Mouse (Mus musculus) C2C12 (cell line): ENCODE measurements around the gene Usf3. TPM values are rescaled to one million over a fixed set of nuclear protein-coding genes. Genes with fewer than 3 reads are reported as not detected.

Source experiments
- H3K27me3 ChIP-seq: one replicate; pipeline ENCODE4 v1.6.1; 2011; ENCODE audit not compliant: control insufficient read depth, insufficient read depth, insufficient read length
- H3K36me3 ChIP-seq: one replicate; pipeline ENCODE4 v1.6.1; 2011; ENCODE audit not compliant: control insufficient read depth, insufficient read depth
- H3K4me3 ChIP-seq: one replicate; pipeline ENCODE4 v1.5.1; 2011; ENCODE audit warnings: mild to moderate bottlenecking, control low read depth; ENCODE audit not compliant: poor library complexity, insufficient read depth, severe bottlenecking
- H3K79me2 ChIP-seq: one replicate; pipeline ENCODE4 v1.6.1; 2011; ENCODE audit not compliant: control insufficient read depth, insufficient read depth
- H3K79me3 ChIP-seq: one replicate; pipeline ENCODE4 v1.6.1; 2011; ENCODE audit warnings: low read depth, control low read depth
- H3ac ChIP-seq: one replicate; pipeline ENCODE3; 2011; ENCODE audit warnings: low read depth; ENCODE audit not compliant: control insufficient read depth, insufficient read length
- CEBPB ChIP-seq: IDR thresholded peaks from one replicate; pipeline ENCODE4 v1.6.1; 2011; ENCODE audit warnings: low read depth, mild to moderate bottlenecking, control low read depth, moderate library complexity
- CTCF ChIP-seq: IDR thresholded peaks from one replicate; pipeline ENCODE4 v1.5.1; 2011; ENCODE audit not compliant: control insufficient read depth, insufficient read depth, insufficient read length
- FOSL1 ChIP-seq: IDR thresholded peaks from one replicate; pipeline ENCODE4 v1.8.0; 2011; ENCODE audit warnings: mild to moderate bottlenecking, low read length; ENCODE audit not compliant: poor library complexity, insufficient read depth, severe bottlenecking
- MAX ChIP-seq: IDR thresholded peaks from one replicate; pipeline ENCODE4 v1.6.1; 2011; ENCODE audit warnings: mild to moderate bottlenecking, control low read depth
- MYOD1 ChIP-seq: IDR thresholded peaks from one replicate; pipeline ENCODE4 v1.6.1; 2011; ENCODE audit warnings: low read depth; ENCODE audit not compliant: control insufficient read depth, insufficient read length
- MYOG ChIP-seq: IDR thresholded peaks from one replicate; pipeline ENCODE4 v1.6.1; 2011; ENCODE audit not compliant: control insufficient read depth, insufficient read length; ENCODE audit errors: extremely low read depth
- USF1 ChIP-seq: IDR thresholded peaks from one replicate; pipeline ENCODE4 v1.6.1; 2011; ENCODE audit warnings: low read depth, mild to moderate bottlenecking, control low read depth, moderate library complexity
- polyA plus RNA-seq: library from polyadenylated mRNA; unstranded; fragments of >200 nt; fragmentation: generic; extraction: Trizol; gene quantifications from one replicate; pipeline ENCODE4 v1.2.1, GENCODE M21; 2012; ENCODE audit warnings: missing spikeins

The Usf3 gene
- polyA plus RNA-seq, 1 experiment = 2.2 TPM

DNA sequence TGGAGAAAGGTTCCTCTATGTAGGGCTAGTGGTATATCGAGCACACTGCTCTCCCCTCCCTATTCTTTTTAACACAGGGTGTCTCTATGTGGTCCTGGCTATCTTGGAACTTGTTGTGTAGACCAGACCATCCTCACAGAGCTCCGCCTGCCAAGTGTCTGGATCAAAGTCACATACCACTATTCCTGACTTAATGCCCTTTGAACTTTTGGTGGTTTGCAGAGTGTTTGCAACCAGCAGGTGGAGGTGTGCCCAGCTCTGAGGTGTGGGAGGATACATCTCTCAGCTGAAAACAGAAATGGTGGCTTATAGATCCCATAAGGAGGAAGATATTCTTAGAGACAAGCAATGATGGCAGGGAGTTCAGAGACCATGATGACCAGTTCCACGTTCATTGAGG is 84.4 kb downstream of the Usf3 start:
- H3K79me3 ChIP-seq = no peaks in the 10 kb centered on the region
- TF ChIP-seq CTCF (no peak), MAX (no peak), MYOG (no peak), USF1 (no peak), MYOD1 (no peak), CEBPB (no peak), FOSL1 (no peak)
- H3K79me2 ChIP-seq = no peaks in the 10 kb centered on the region
- H3K4me3 ChIP-seq = no peak overlapping the region
- H3ac ChIP-seq = no peak overlapping the region
- H3K27me3 ChIP-seq = no peaks in the 10 kb centered on the region
- no peaks in the 10 kb centered on the region for H3K36me3 ChIP-seq

DNA sequence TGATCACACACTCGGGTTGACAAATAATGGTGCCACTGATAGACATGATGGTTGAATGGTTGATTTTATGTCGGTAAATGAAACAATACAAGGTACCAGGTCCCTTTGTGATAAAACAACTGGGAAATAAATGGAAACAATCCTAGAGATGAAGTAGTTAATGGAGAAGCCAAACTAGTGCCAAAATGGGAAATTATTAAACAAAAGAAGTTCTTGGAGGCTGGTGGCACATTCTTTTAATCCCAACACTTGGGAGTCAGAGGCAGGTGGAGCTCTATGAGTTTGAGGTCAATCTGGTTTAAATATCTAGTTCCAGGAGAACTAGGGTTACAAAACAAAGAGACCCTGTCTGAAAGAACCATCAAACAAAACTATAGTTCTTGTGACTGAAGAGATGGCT is 91.9 kb downstream of the Usf3 start:
- Histone ChIP-seq H3K79me3 (no peaks in the 10 kb centered on the region), H3K27me3 (no peaks in the 10 kb centered on the region), H3K36me3 (no peaks in the 10 kb centered on the region), H3K4me3 (no peak overlapping the region), H3ac (no peak overlapping the region), H3K79me2 (no peaks in the 10 kb centered on the region)
- no peak for TF ChIP-seq MYOD1
- no peak for TF ChIP-seq MAX
- TF ChIP-seq FOSL1 = no peak
- no peak for TF ChIP-seq USF1
- no peak for TF ChIP-seq MYOG
- no peak for TF ChIP-seq CTCF
- TF ChIP-seq CEBPB = no peak

DNA sequence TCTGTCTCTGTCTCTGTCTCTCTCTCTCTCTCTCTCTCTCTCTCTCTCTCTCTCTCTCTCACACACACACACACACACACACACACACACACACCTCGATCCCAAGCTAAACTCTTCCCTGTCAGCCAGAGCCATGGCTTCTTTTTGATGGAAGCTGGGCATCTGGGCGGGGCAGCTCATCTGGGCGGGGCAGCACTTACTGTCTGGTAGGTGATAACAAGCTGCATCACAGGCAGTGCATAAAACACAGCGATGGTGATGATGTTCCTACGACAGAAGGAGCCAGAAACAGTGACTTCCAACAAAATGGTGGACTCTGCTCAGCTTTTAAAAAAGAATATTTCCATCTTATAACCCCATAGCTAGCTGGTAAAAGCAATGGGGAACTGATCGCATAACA is 92.5 kb downstream of the Usf3 start:
- H3K4me3 ChIP-seq = no peak overlapping the region
- no peak overlapping the region for H3ac ChIP-seq
- no peaks in the 10 kb centered on the region for H3K36me3 ChIP-seq
- no peaks in the 10 kb centered on the region for H3K27me3 ChIP-seq
- TF ChIP-seq MAX (no peak), CEBPB (no peak), USF1 (no peak), MYOG (no peak), CTCF (no peak), MYOD1 (no peak), FOSL1 (no peak)
- H3K79me3 ChIP-seq = no peaks in the 10 kb centered on the region
- H3K79me2 ChIP-seq = no peaks in the 10 kb centered on the region

DNA sequence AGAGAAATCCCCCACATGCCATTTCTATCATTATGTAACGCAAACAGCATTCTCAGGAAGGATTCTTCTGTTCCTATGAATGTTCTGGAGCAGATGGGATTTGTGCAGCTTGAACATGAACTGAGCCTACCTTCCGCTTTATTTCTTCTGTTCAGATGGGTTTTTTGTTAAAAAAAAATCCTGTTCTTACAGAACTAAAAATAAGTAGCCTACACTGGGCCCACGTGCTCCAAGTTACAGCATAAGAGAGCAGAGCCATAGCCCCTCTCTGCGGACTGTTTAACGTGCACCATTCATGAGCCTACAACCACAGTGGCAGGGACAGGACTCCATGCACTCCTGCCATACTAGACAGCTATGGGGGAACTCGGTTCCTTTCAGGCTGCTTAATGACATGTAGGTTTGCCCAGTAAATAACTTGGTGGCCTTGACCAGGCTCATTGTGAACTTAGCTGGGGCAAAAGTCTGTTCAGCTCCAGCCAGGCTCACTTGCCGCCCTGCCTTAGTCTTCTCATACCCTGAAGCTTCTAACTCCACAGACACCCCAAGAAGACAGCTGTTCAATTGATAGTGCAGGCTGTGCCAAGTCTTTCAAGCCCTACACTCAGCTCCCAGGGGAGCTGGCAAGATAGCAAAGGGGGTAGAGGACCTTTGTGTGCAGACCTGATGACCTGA is 95.6 kb downstream of the Usf3 start:
- H3ac ChIP-seq = no peak overlapping the region
- no peak overlapping the region for H3K4me3 ChIP-seq

DNA sequence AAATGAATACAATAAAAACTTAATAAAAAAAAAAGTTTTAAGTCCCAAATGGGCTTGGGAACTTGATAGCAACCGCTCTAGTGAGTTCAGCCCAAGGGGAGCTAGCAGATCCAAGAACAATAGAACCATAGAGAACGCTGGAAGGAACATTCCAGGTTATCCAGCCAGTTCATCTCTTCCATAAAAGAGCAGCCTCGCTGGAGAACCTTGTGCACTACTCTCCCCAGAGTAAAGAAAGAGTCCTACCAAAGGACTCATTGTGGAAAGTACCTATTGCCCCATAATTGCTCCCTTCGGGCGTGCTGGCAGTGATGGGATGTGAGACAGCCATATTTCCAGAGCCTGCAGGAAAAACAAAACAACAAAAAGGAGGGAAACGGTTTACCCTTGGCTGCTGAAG is 96.5 kb downstream of the Usf3 start:
- Histone ChIP-seq H3K36me3 (no peaks in the 10 kb centered on the region), H3K27me3 (no peaks in the 10 kb centered on the region), H3K4me3 (no peak overlapping the region), H3ac (no peak overlapping the region), H3K79me3 (no peaks in the 10 kb centered on the region), H3K79me2 (no peaks in the 10 kb centered on the region)
- no peak for TF ChIP-seq MAX
- no peak for TF ChIP-seq MYOD1
- no peak for TF ChIP-seq USF1
- TF ChIP-seq MYOG = no peak
- TF ChIP-seq FOSL1 = no peak
- TF ChIP-seq CTCF = no peak
- TF ChIP-seq CEBPB = no peak

More for the DNA sequence above, 95.6 kb downstream of the Usf3 start:
- Histone ChIP-seq H3K79me2 (no peaks in the 10 kb centered on the region), H3K36me3 (no peaks in the 10 kb centered on the region), H3K27me3 (no peaks in the 10 kb centered on the region), H3K79me3 (no peaks in the 10 kb centered on the region)
- TF ChIP-seq USF1 = no peak
- no peak for TF ChIP-seq CTCF

DNA sequence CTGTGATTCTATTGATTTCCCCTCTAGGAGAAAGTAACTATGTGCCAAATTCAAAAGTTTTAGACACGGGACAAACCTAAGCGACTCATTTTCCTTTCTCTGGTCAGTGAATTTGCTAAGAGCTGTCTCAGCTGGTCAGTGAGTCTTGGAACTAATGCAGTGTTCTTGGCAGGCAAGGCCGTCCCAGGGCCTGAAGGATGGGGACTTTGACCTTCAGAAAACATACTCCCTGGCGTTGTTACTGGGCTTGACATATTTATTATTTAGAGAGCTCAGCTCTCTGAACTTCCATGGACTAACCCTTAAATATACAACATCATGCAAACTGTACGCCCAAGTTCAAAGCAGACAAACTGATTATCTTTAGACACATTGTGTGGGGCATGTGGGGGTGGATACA is 97.6 kb downstream of the Usf3 start:
- Histone ChIP-seq H3K27me3 (no peaks in the 10 kb centered on the region), H3K79me3 (no peaks in the 10 kb centered on the region), H3K79me2 (no peaks in the 10 kb centered on the region), H3ac (no peak overlapping the region), H3K4me3 (no peak overlapping the region), H3K36me3 (no peaks in the 10 kb centered on the region)
- TF ChIP-seq MAX = no peak
- TF ChIP-seq MYOD1 = no peak
- no peak for TF ChIP-seq MYOG
- no peak for TF ChIP-seq FOSL1
- TF ChIP-seq CEBPB = no peak
- no peak for TF ChIP-seq CTCF
- no peak for TF ChIP-seq USF1
